Mouse (Mus musculus) heart, embryonic 10.5 days (tissue): ENCODE measurements around the gene Fxyd5. TPM values are rescaled to one million over a fixed set of nuclear protein-coding genes. Genes with fewer than 3 reads are reported as not detected.

ENCODE experiments used
- DNase-seq: peaks from one replicate; pipeline ENCODE4 v3.0.0-alpha.2; 2017; ENCODE audit warnings: low spot score
- H3K27ac ChIP-seq: fragments of 300-500 bp; sonication (generic); 2 replicates; pipeline ENCODE4 v1.5.1; 2016; ENCODE audit warnings: mild to moderate bottlenecking
- H3K27me3 ChIP-seq: fragments of 300-500 bp; sonication (generic); 2 replicates; pipeline ENCODE4 v1.6.1; 2016; ENCODE audit warnings: mild to moderate bottlenecking; ENCODE audit not compliant: poor library complexity, insufficient read depth, severe bottlenecking
- H3K36me3 ChIP-seq: fragments of 300-500 bp; sonication (generic); 2 replicates; pipeline ENCODE4 v1.6.1; 2016; ENCODE audit warnings: mild to moderate bottlenecking, moderate library complexity
- H3K4me1 ChIP-seq: fragments of 300-500 bp; sonication (generic); 2 replicates; pipeline ENCODE4 v1.6.1; 2016; ENCODE audit warnings: mild to moderate bottlenecking
- H3K4me3 ChIP-seq: fragments of 300-500 bp; sonication (generic); 2 replicates; pipeline ENCODE4 v1.5.1; 2016; ENCODE audit warnings: mild to moderate bottlenecking, moderate library complexity
- H3K9me3 ChIP-seq: fragments of 300-500 bp; sonication (generic); 2 replicates; pipeline ENCODE4 v1.6.1; 2016; ENCODE audit warnings: mild to moderate bottlenecking, moderate library complexity
- WGBS: fragments of 180-500 bp; shearing (Covaris S2); methylation state at CpG from one replicate; pipeline ENCODE4 v1.1.7; 2016; 5-methylcytosine and 5-hydroxymethylcytosine counted together
- polyA plus RNA-seq: library from polyadenylated mRNA; unstranded; fragments of >200 nt; fragmentation: Nextera tagmentation; extraction: Ambion mirVana; gene quantifications from 2 replicates; pipeline ENCODE4 v1.2.1, GENCODE M21; 2016

The Fxyd5 gene
- 24.3 and 26.4 TPM in 2 replicates for polyA plus RNA-seq

DNA sequence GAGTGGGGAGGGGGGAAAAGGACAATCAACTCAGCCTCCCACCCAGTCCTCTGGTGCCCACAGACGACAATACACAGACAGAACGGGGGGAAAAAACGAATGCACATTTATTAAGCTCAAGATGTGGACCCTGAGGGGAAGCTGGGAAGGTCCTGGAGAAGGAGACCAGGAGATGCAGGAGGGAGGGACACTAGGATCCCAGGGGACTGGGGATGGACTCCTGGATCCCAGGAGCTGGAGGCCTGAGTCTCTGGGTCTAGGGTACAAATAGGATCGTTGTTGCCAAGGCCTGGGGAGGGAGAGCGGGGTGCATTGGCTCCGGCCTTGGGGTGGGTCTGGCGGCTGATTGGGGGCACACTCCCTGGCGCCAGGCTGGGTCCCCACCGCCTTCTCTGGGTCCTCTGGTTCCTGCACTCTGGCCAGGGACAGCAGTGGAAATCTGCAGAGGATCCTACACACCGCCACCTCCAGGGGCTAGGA lies at the start of gene Fxyd5:
TSS of gene Fxyd5 (minus strand) at position 51 of the 480 bp plus-strand sequence.
- H3K27me3 ChIP-seq = peaks cover 66% of the 10 kb centered on the region
- no peaks in the 10 kb centered on the region for H3K36me3 ChIP-seq
- peaks cover 14% of the 10 kb centered on the region for H3K4me1 ChIP-seq
- no peaks in the 10 kb centered on the region for H3K9me3 ChIP-seq
- 38% methylated on average over 10 of the region's 10 CpGs for WGBS
- H3K4me3 ChIP-seq = peak within 1 kb of the TSS; percentile 53
- peak within 1 kb of the TSS; percentile 73 for H3K27ac ChIP-seq
- DNase-seq = no peak

- Histone ChIP-seq H3K36me3 (no peaks in the 10 kb centered on the region), H3K4me3 (no peak overlapping the region), H3K27ac (no peak overlapping the region), H3K4me1 (peaks cover 14% of the 10 kb centered on the region; the same call in 1 of the 2 replicates), H3K9me3 (no peaks in the 10 kb centered on the region), H3K27me3 (0 out of 2 replicates have a peak, but pooled peaks cover 6% of the 10 kb centered on the region)
- no peak for DNase-seq
- WGBS = 76% methylated on average over 2 of the region's 2 CpGs
Measured at GRCm38 (mm10) chr7:31089721-31090120, 47.4 kb upstream of the Fxyd5 start.

DNA sequence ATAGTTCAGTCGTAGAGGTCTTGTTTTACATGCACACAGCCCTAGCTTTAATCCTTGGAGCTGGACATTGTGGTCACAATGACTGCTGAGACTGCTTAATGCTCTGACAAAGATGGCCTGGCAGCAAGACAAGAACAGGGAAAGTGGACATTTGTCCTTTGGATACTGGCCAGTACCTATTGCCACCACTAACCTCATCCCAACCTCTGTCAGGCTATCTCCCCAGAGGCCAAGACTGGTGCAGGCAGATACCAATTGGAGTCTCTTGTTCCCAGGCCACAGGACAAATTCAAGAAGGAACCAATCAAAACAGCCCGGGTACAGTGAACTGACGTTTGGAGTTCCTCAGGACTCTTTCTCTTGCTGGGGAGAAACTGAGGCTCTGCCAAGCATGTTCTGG lies 45.9 kb upstream of the Fxyd5 start:
- Histone ChIP-seq H3K27me3 (no peaks in the 10 kb centered on the region), H3K4me3 (no peak overlapping the region), H3K36me3 (no peaks in the 10 kb centered on the region), H3K27ac (no peak overlapping the region), H3K4me1 (peaks cover 15% of the 10 kb centered on the region; the same call in 1 of the 2 replicates), H3K9me3 (no peaks in the 10 kb centered on the region)
- WGBS = 73% methylated on average over 3 of the region's 3 CpGs
- DNase-seq = no peak

DNA sequence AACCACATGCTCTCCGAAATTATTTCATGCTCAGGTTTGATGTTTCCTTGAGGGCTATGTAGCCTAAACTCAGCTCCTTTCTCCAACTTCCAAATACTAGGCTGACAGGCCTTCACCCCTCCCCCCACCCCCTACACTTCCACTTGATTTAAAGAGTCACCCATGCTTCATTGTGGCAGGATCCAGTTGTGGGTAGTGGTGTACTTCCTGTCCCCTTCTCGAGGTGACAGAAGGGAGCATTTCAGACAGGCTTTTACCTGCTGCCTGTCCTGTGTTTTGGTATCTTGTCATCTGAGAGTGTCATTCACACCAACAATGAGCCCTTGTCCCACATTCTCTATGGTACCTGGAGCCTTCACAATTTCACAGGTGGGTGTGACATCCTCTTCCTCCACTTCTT lies 45.0 kb upstream of the Fxyd5 start:
- H3K9me3 ChIP-seq = no peaks in the 10 kb centered on the region
- no peak for DNase-seq
- H3K4me3 ChIP-seq = no peak overlapping the region
- H3K36me3 ChIP-seq = no peaks in the 10 kb centered on the region
- no peak overlapping the region; the same call in 1 of the 2 replicates for H3K27ac ChIP-seq
- 54% methylated on average over 2 of the region's 2 CpGs for WGBS
- H3K27me3 ChIP-seq = no peaks in the 10 kb centered on the region
- peaks cover 19% of the 10 kb centered on the region; the same call in 1 of the 2 replicates for H3K4me1 ChIP-seq

DNA sequence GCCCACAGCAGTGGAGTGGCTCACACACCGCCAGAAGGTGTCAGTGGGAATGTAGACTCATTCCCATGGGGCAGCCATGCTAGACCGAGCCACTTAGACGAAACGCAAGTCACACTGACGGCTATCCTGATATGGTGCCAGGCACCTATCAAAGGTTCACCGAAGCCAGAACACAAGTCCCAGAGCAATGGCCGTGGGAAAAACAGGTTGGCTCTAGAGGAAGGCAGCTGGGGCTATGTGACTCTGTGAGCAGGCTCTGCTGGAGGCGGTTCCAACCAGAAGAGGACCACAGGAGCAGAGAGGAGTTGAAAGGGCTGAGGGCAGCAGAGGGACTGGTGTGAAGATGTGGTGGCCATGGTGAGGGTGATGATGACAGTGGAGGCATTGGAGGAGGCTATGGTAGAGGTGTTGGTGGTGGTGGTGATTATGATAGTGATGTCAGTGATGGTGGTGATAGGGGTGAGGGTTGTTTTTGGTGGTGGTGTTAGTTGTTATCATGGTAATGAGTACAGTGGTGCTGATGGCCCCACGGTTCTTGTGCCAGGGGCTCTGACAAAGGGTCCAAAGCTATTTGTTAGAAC lies 44.0 kb upstream of the Fxyd5 start:
- 84% methylated on average over 9 of the region's 9 CpGs for WGBS
- no peaks in the 10 kb centered on the region for H3K27me3 ChIP-seq
- no peaks in the 10 kb centered on the region for H3K36me3 ChIP-seq
- H3K9me3 ChIP-seq = no peaks in the 10 kb centered on the region
- no peak overlapping the region for H3K27ac ChIP-seq
- no peak for DNase-seq
- peaks cover 19% of the 10 kb centered on the region; the same call in 1 of the 2 replicates for H3K4me1 ChIP-seq
- no peak overlapping the region for H3K4me3 ChIP-seq

GRCm38 (mm10) chr7:31085171-31085570 lies 42.9 kb upstream of the Fxyd5 start:
- no peaks in the 10 kb centered on the region for H3K27me3 ChIP-seq

DNA sequence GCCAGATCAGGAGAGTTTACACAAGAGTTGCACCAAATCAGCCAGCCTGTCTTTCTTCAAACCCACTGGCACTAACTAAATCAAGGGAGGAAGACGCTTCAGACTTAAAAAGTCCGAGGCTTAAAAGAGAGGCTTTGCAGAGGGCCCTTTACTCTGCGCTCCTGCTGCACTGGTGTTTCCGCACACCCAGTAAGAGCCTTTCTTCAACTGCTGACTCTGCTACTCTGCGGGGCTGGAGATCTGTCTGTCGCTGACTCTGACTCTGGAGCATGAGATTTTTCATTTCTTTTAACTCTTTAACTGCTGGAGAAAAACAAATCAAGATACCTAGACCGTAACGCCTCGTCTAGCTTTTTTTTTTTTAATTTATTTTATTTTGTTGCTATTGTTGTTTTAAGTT lies 41.9 kb upstream of the Fxyd5 start:
- WGBS = 57% methylated on average over 9 of the region's 9 CpGs
- DNase-seq = no peak
- Histone ChIP-seq H3K4me1 (peaks cover 19% of the 10 kb centered on the region; the same call in 1 of the 2 replicates), H3K9me3 (no peaks in the 10 kb centered on the region), H3K27me3 (no peaks in the 10 kb centered on the region), H3K27ac (no peak overlapping the region), H3K4me3 (no peak overlapping the region), H3K36me3 (no peaks in the 10 kb centered on the region)

More at GRCm38 (mm10) chr7:31085171-31085570, 42.9 kb upstream of the Fxyd5 start:
- no peaks in the 10 kb centered on the region for H3K36me3 ChIP-seq
- peaks cover 19% of the 10 kb centered on the region; the same call in 1 of the 2 replicates for H3K4me1 ChIP-seq
- peak overlapping the region; percentile 47 for H3K27ac ChIP-seq
- DNase-seq = no peak
- no peaks in the 10 kb centered on the region for H3K9me3 ChIP-seq
- no peak overlapping the region for H3K4me3 ChIP-seq
- 55% methylated on average over 3 of the region's 3 CpGs for WGBS

DNA sequence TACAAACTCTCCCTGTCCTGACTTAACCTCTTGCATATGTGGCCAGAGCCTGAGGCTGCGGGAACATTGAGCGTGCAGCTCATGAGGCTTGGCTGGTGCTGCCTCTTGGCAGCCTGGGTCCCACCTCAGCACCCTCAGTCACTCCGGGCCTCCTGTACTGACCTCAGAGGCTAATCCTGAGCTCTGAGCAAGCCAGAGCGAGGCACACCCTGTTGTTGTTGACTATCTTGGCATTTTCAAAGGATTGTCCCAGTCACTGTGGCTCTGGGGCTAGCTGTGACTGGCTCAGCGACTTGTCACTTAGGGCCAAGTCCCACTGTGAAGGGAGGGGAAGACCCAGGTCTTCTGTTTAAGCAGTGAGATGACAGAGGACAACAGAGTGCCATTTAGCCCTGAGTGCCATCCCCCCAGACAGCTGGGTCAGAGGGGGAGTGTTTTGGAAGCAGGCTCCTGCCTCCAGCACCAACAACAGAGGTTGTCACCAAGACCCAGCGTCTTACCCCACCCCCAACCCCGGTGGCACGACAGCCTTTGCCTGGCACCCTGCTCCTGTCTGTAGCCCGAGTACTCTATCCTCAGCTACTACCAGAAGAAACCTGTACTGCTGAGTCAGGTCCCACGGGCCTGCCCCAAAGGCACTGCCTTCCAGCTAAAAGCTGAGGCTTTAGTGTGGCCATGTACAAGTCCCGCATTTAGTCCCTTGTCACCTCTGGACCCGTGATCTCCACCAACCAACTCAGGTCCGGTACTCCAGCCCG lies 40.7 kb upstream of the Fxyd5 start:
- peak overlapping the region; percentile 8; the same call in 1 of the 2 replicates for H3K27ac ChIP-seq

DNA sequence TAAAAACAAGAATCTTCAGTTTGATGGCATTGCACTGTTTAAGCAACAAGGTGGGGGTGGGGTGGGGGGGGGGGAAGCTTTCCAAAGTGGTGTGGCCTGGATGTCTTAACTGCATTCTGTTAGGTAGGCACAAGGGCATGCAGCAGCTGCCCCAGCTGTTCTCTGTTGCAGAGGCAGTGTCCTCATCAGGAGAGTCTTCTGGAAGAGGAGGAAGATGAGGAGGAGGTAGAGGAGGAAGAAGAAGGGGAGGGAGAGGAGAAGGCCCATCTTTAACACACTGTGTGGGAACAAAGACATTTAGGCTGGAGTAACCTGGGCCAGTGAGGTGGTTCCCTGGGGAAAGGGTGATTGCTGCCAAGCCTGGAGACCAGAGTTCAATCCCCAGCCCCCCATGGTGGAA lies 39.8 kb upstream of the Fxyd5 start:
- Histone ChIP-seq H3K27me3 (0 out of 2 replicates have a peak, but pooled peaks cover 4% of the 10 kb centered on the region), H3K9me3 (no peaks in the 10 kb centered on the region), H3K4me1 (peaks cover 11% of the 10 kb centered on the region; the same call in 1 of the 2 replicates), H3K27ac (no peak overlapping the region), H3K4me3 (no peak overlapping the region), H3K36me3 (no peaks in the 10 kb centered on the region)
- DNase-seq = no peak

More for the DNA sequence above, 40.7 kb upstream of the Fxyd5 start:
- WGBS = 56% methylated on average over 14 of the region's 14 CpGs
- H3K27me3 ChIP-seq = no peaks in the 10 kb centered on the region
- H3K4me1 ChIP-seq = peaks cover 19% of the 10 kb centered on the region; the same call in 1 of the 2 replicates
- H3K9me3 ChIP-seq = no peaks in the 10 kb centered on the region
- H3K4me3 ChIP-seq = no peak overlapping the region
- no peaks in the 10 kb centered on the region for H3K36me3 ChIP-seq
- DNase-seq = no peak

DNA sequence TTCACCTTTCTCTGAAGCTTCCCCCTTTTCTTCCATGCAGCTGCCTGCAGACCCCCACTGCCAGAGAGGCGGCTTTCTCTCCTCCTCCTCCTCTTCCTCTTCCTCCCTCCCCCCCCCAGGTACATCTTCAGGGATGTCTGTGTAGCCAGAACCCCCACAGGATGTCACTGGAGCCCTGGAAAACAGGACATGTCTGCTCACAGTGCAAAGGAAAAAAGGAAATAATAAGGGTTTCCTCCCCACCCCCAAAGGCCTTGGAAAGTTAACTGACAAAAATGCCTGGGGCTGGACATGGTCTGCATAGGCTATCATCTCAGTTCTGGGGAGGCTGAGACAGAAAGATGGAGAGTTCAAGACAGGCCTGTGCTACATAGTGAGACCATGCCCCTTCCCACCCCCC lies 38.8 kb upstream of the Fxyd5 start:
- no peak for DNase-seq
- Histone ChIP-seq H3K27me3 (peaks cover 4% of the 10 kb centered on the region; the same call in 1 of the 2 replicates), H3K9me3 (no peaks in the 10 kb centered on the region), H3K4me1 (peaks cover 11% of the 10 kb centered on the region; the same call in 1 of the 2 replicates), H3K4me3 (no peak overlapping the region), H3K27ac (no peak overlapping the region), H3K36me3 (no peaks in the 10 kb centered on the region)
- 62% methylated on average over 1 of the region's 1 CpGs for WGBS

- Histone ChIP-seq H3K4me1 (peaks cover 11% of the 10 kb centered on the region; the same call in 1 of the 2 replicates), H3K4me3 (no peak overlapping the region), H3K9me3 (no peaks in the 10 kb centered on the region), H3K36me3 (no peaks in the 10 kb centered on the region), H3K27me3 (peaks cover 4% of the 10 kb centered on the region; the same call in 1 of the 2 replicates), H3K27ac (no peak overlapping the region)
- no peak for DNase-seq
- 59% methylated on average over 3 of the region's 3 CpGs for WGBS
Measured at GRCm38 (mm10) chr7:31080611-31081010, 38.3 kb upstream of the Fxyd5 start.

DNA sequence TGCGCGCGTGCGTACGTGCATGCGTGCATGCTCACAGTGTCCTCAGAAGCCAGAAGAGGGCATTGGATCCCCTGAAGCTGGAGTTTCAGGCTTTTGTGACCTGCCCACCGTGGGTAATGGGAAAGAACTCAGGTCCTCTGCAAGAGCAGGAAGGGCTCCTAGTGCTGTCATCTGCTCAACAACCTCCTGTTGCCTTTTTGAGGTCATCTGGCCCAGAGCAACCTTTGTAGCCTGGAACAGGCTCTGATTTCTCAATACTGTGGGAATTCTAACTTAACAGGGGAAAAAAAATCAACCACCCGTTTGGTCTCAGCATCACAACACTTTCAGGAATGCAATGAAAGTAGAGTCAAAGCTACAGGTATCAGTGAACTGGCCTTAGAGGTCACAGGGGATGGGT lies 37.4 kb upstream of the Fxyd5 start:
- Histone ChIP-seq H3K9me3 (no peaks in the 10 kb centered on the region), H3K27ac (no peak overlapping the region), H3K4me1 (peaks cover 5% of the 10 kb centered on the region; the same call in 1 of the 2 replicates), H3K27me3 (peaks cover 4% of the 10 kb centered on the region; the same call in 1 of the 2 replicates), H3K4me3 (no peak overlapping the region), H3K36me3 (no peaks in the 10 kb centered on the region)
- no peak for DNase-seq
- 86% methylated on average over 8 of the region's 8 CpGs for WGBS
